Mouse (Mus musculus) B cell, adult 67 days (primary cell): ENCODE data around the gene Nup37. TPM values are rescaled to one million over a fixed set of nuclear protein-coding genes. Genes with fewer than 3 reads are reported as not detected.

Experiments
- total RNA-seq, 2 experiments: library from RNA; stranded (reverse); gene quantifications; 4 replicates each; pipeline ENCODE4 v1.2.4; 2023

Gene Nup37
- total RNA-seq = 1 to 10 TPM; 6.3 to 7.8 TPM

DNA sequence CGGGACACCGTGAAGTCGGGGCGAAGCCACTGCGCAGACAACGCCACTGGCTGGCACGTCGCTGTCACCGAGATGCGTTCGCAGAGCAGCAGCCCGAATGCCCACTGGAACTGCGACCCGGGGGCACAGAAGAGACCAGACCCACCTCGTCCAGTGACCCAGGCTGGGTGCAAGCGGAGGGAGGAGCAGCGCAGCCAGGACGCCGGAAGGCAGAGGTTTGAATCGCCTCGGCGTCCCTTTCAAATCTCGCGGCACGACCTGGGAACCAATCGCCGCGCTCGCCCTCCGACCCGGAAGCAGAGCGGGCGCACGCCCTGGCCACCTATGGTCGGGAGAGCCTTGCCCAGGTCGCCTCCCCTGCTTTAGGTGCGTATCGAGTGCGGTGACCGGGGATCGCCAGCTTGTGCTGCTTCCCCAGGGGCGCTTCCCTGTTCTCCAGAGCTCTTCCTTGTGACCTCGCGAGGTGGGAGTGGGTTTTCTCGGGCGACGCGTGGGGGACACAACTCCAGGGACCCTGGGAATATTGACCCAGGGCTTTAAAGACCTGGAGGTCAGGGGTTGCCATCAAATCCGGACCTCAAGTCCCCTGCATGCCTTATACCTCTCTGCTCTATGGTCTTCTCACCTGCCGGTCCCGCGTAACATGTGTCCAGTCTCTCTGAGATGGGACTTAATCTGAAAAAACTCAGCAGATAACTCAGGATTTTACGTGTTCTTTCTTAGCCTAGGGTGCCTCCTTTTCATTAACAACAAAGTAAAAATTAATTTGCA is at the start of gene Nup37, which contains the start of gene Parpbp:
TSS of gene Nup37 (plus strand) at position 286 of the 771 bp plus-strand sequence.
TSS of gene Parpbp (minus strand) at position 235 of the 771 bp plus-strand sequence.

DNA sequence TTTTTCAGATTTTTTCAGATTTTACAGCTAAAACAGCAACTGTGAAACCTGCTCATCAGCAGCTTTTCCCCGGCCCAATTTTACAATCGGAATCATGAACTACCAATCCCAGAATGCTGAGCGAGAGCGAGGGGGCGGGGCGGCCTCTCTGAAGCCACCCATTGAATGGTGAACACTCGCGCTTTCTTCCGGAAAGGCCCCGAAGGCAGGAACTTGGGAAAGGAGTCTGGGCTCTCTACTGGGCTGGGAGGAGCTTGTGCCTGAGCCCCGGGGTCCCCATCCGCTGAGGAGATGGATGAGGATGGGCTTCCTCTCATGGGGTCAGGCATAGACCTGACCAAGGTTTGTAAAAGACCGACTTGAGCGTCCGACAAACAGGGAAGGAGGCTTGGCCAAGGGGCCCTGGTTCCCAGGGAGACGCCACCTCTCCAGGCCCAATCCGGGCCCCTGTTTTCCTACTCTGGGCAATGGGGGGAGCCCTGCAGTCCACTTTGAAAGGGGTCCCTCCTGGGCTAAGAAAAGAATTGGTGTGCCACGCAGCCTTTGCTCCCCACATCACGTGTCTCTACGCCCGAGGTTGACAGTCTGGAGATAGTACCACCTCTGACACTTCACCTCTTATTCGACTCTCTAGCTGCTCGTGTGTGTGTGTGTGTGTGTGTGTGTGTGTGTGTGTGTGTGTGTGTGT is 54.3 kb downstream of the Nup37 start, which contains the start of gene Washc3:
TSS of gene Washc3 (plus strand) at position 143 of the 688 bp plus-strand sequence.

Other genes starting within 250 kb of the Nup37 start
- gene Pmch, start 55.9 kb upstream of the Nup37 start, total RNA-seq = not detected
- under 1 TPM; 0.39 to 0.49 TPM for gene Parpbp, start 51 bp upstream of the Nup37 start, total RNA-seq
- 10 to 100 TPM; 27.9 to 37.6 TPM for gene Washc3, start 54.1 kb downstream of the Nup37 start, total RNA-seq
- under 1 TPM; 0.39 to 0.67 TPM for gene Dram1, start 232.1 kb downstream of the Nup37 start, total RNA-seq
- gene Gnptab, start 232.1 kb downstream of the Nup37 start, total RNA-seq = 10 to 100 TPM; 44.6 to 54.1 TPM